ENCODE assay signal across 22 mouse cellular contexts in the genomic region with DNA sequence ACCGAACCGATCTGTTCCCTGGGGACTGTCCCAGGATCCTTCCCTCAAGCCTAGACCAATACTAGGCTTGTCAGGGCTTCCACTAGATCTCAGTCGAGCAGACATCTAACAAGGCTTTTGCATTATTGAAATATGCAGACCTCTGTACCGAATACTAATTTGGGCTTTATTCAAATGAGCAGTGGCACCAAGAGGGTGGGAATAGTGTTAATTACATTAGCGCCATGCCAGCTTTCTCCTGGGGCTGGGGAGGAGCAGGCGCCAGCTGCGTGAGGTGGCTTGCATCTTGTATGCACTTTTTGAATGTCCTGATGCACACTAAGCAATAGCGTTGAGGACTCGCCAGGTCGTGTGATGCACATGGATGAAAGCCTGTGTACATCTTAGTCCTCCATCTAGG. TPM values are rescaled to one million over a fixed set of nuclear protein-coding genes. Genes with fewer than 3 reads are reported as not detected.
DNase-seq lines count a peak whose midpoint lies in the region; ATAC-seq lines count a peak whose summit lies in the region.
"Had no signal": no experiment of that assay in that cellular context is flagged by ENCODE, and none has a peak within 500 bp of the region (broad histone marks: within the 10 kb centered on the region; RNA-seq: fewer than 3 reads in every experiment).

No protein-coding gene starts in this region.

- no peaks in the 10 kb centered on the region for H3K36me3 ChIP-seq in forebrain, embryonic 14.5 days (ENCODE audit: control insufficient read depth, insufficient read depth, low read length)
- no peaks in the 10 kb centered on the region for H3K36me3 ChIP-seq in forebrain, embryonic 11.5 days (ENCODE audit: control insufficient read depth, insufficient read depth, low read length)
- H3K36me3 ChIP-seq in midbrain, embryonic 14.5 days (ENCODE audit: control insufficient read depth, insufficient read depth, low read length), result no peaks in the 10 kb centered on the region
- H3K36me3 ChIP-seq in midbrain, embryonic 16.5 days (ENCODE audit: control insufficient read depth, insufficient read depth, low read length), result no peaks in the 10 kb centered on the region
- no peaks in the 10 kb centered on the region for H3K36me3 ChIP-seq in forebrain, embryonic 15.5 days
- H3K36me3 ChIP-seq: heart, embryonic 12.5 days; heart, embryonic 15.5 days; hindbrain, embryonic 10.5 days; hindbrain, embryonic 15.5 days had no signal

- peak; percentile 34; the same call in 1 of the 2 replicates for ATAC-seq in forebrain, embryonic 14.5 days
- no peak for ATAC-seq in forebrain, embryonic 11.5 days (replicated peaks; ENCODE audit: low FRiP score)
- no peak for ATAC-seq in midbrain, embryonic 14.5 days (ENCODE audit: low FRiP score, low TSS enrichment)
- ATAC-seq in midbrain, embryonic 16.5 days, result no peak
- ATAC-seq in forebrain, embryonic 15.5 days (replicated peaks), result peak; percentile 57
- ATAC-seq: CD4-positive, CD25-positive, alpha-beta regulatory T cell, adult 4 months; intestine, postnatal 0 days had no signal

- H3K4me3 ChIP-seq in forebrain, embryonic 14.5 days (ENCODE audit: low read depth, low read length), result no peak overlapping the region
- H3K4me3 ChIP-seq in forebrain, embryonic 11.5 days (ENCODE audit: low read depth, low read length), result no peak overlapping the region
- H3K4me3 ChIP-seq in midbrain, embryonic 14.5 days (replicated peaks; ENCODE audit: low read depth, low read length), result no peak overlapping the region
- H3K4me3 ChIP-seq in midbrain, embryonic 16.5 days (ENCODE audit: low read depth, low read length), result no peak overlapping the region
- no peak overlapping the region for H3K4me3 ChIP-seq in forebrain, embryonic 15.5 days
- H3K4me3 ChIP-seq: heart, embryonic 12.5 days; heart, embryonic 15.5 days; hindbrain, embryonic 10.5 days; hindbrain, embryonic 15.5 days had no signal

- peak; percentile 56 for DNase-seq in forebrain, embryonic 14.5 days (ENCODE audit: low spot score)
- DNase-seq in forebrain, embryonic 11.5 days (ENCODE audit: low spot score), result no peak
- peak; percentile 34 for DNase-seq in midbrain, embryonic 14.5 days
- no peak for DNase-seq in adrenal gland, adult 8-10 months
- DNase-seq: adrenal gland, adult 2 months; adrenal gland, postnatal 25 days; cerebellum, adult 18-20 months; cerebellum, adult 9-10 months; cerebellum, postnatal 14 days; gastrocnemius, postnatal 25 days; heart, adult 18-20 months; heart, postnatal 10 days; heart, postnatal 36 days had no signal

- no peaks in the 10 kb centered on the region for H3K9me3 ChIP-seq in forebrain, embryonic 14.5 days (replicated peaks; ENCODE audit: control insufficient read depth, low read length)
- no peaks in the 10 kb centered on the region for H3K9me3 ChIP-seq in forebrain, embryonic 11.5 days (ENCODE audit: control insufficient read depth, low read length)
- H3K9me3 ChIP-seq in midbrain, embryonic 14.5 days (ENCODE audit: control insufficient read depth, low read length), result no peaks in the 10 kb centered on the region
- no peaks in the 10 kb centered on the region for H3K9me3 ChIP-seq in midbrain, embryonic 16.5 days (replicated peaks; ENCODE audit: control insufficient read depth, low read length, poor library complexity, severe bottlenecking)
- no peaks in the 10 kb centered on the region for H3K9me3 ChIP-seq in forebrain, embryonic 15.5 days
- H3K9me3 ChIP-seq: heart, embryonic 12.5 days; heart, embryonic 15.5 days; hindbrain, embryonic 10.5 days; hindbrain, embryonic 15.5 days had no signal

- peaks cover 5% of the 10 kb centered on the region; the same call in 1 of the 2 replicates for H3K4me1 ChIP-seq in forebrain, embryonic 14.5 days (ENCODE audit: control insufficient read depth, insufficient read depth, low read length)
- H3K4me1 ChIP-seq in forebrain, embryonic 11.5 days (replicated peaks; ENCODE audit: control insufficient read depth, insufficient read depth, low read length), result no peaks in the 10 kb centered on the region
- H3K4me1 ChIP-seq in midbrain, embryonic 14.5 days (ENCODE audit: control insufficient read depth, insufficient read depth, low read length), result peaks cover 10% of the 10 kb centered on the region
- H3K4me1 ChIP-seq in midbrain, embryonic 16.5 days (ENCODE audit: control insufficient read depth, insufficient read depth, low read length), result peaks cover 5% of the 10 kb centered on the region; the same call in 1 of the 2 replicates
- H3K4me1 ChIP-seq in forebrain, embryonic 15.5 days, result peaks cover 11% of the 10 kb centered on the region
- H3K4me1 ChIP-seq: heart, embryonic 12.5 days; heart, embryonic 15.5 days; hindbrain, embryonic 10.5 days had no signal

- no peaks in the 10 kb centered on the region for H3K27me3 ChIP-seq in forebrain, embryonic 14.5 days (replicated peaks; ENCODE audit: control insufficient read depth, insufficient read depth, low read length)
- no peaks in the 10 kb centered on the region for H3K27me3 ChIP-seq in forebrain, embryonic 11.5 days (ENCODE audit: control insufficient read depth, insufficient read depth, low read length)
- no peaks in the 10 kb centered on the region for H3K27me3 ChIP-seq in midbrain, embryonic 14.5 days (ENCODE audit: control insufficient read depth, insufficient read depth, low read length)
- H3K27me3 ChIP-seq in midbrain, embryonic 16.5 days (ENCODE audit: control insufficient read depth, insufficient read depth, low read depth, low read length), result no peaks in the 10 kb centered on the region
- H3K27me3 ChIP-seq in forebrain, embryonic 15.5 days, result no peaks in the 10 kb centered on the region
- H3K27me3 ChIP-seq: heart, embryonic 12.5 days; heart, embryonic 15.5 days; hindbrain, embryonic 15.5 days had no signal

- no peak overlapping the region for H3K9ac ChIP-seq in forebrain, embryonic 14.5 days (ENCODE audit: low read length)
- H3K9ac ChIP-seq in forebrain, embryonic 11.5 days (ENCODE audit: low read length), result no peak overlapping the region
- no peak overlapping the region for H3K9ac ChIP-seq in midbrain, embryonic 14.5 days (replicated peaks; ENCODE audit: low read length)
- H3K9ac ChIP-seq in midbrain, embryonic 16.5 days (ENCODE audit: low read depth, low read length), result no peak overlapping the region
- no peak overlapping the region for H3K9ac ChIP-seq in forebrain, embryonic 15.5 days (replicated peaks)
- H3K9ac ChIP-seq: heart, embryonic 12.5 days; heart, embryonic 15.5 days; hindbrain, embryonic 15.5 days had no signal

- H3K27ac ChIP-seq in forebrain, embryonic 14.5 days (ENCODE audit: low read depth, low read length), result no peak overlapping the region
- no peak overlapping the region for H3K27ac ChIP-seq in forebrain, embryonic 11.5 days (ENCODE audit: low read depth, low read length)
- no peak overlapping the region for H3K27ac ChIP-seq in midbrain, embryonic 14.5 days (replicated peaks; ENCODE audit: low read depth, low read length)
- no peak overlapping the region for H3K27ac ChIP-seq in midbrain, embryonic 16.5 days (ENCODE audit: low read length)
- H3K27ac ChIP-seq in forebrain, embryonic 15.5 days (replicated peaks), result no peak overlapping the region
- H3K27ac ChIP-seq: heart, embryonic 15.5 days; hindbrain, embryonic 10.5 days; hindbrain, embryonic 15.5 days had no signal

- 63% methylated on average over 10 of the region's 10 CpGs for WGBS in forebrain, embryonic 14.5 days
- 92% methylated on average over 10 of the region's 10 CpGs for WGBS in forebrain, embryonic 11.5 days
- WGBS in midbrain, embryonic 14.5 days, result 77% methylated on average over 10 of the region's 10 CpGs
- WGBS in midbrain, embryonic 16.5 days, result 76% methylated on average over 10 of the region's 10 CpGs
- WGBS in forebrain, embryonic 15.5 days, result 61% methylated on average over 10 of the region's 10 CpGs

- H3K4me2 ChIP-seq in forebrain, embryonic 14.5 days (ENCODE audit: low read length), result no peak overlapping the region
- no peak overlapping the region for H3K4me2 ChIP-seq in forebrain, embryonic 11.5 days (ENCODE audit: low read depth, low read length, severe bottlenecking)
- H3K4me2 ChIP-seq in midbrain, embryonic 14.5 days (ENCODE audit: low read length), result no peak overlapping the region
- H3K4me2 ChIP-seq in midbrain, embryonic 16.5 days (ENCODE audit: low read length), result no peak overlapping the region
- no peak overlapping the region for H3K4me2 ChIP-seq in forebrain, embryonic 15.5 days (replicated peaks)
- H3K4me2 ChIP-seq: heart, embryonic 12.5 days; heart, embryonic 15.5 days; hindbrain, embryonic 15.5 days had no signal

RNA-seq across cellular contexts. Expression of a gene that starts 46.9 kb away (rescaled TPM):
- polyA plus RNA-seq in forebrain, embryonic 14.5 days (2014; fragmentation: Nextera tagmentation; extraction: Ambion mirVana), result 15.8 and 16.0 TPM in 2 replicates
- polyA plus RNA-seq in forebrain, embryonic 11.5 days (2014; fragmentation: Nextera tagmentation; extraction: Ambion mirVana), result 6.5 and 7.6 TPM in 2 replicates
- 24.4 and 29.7 TPM in 2 replicates for polyA plus RNA-seq in midbrain, embryonic 14.5 days (2014; fragmentation: Nextera tagmentation; extraction: Ambion mirVana)
- polyA plus RNA-seq in midbrain, embryonic 16.5 days (2015; fragmentation: Nextera tagmentation; extraction: Ambion mirVana), result 25.4 and 28.5 TPM in 2 replicates
- polyA plus RNA-seq in forebrain, embryonic 15.5 days (2015; fragmentation: Nextera tagmentation; extraction: Ambion mirVana), result 17.6 and 18.0 TPM in 2 replicates
- 10 to 100 TPM in 3 of 4 experiments, 1 to 10 TPM in 1; 8.8 to 14.8 (median 11.6) TPM for total RNA-seq in adrenal gland, adult 8-10 months (2022)
- total RNA-seq: MEL had no signal
- polyA plus RNA-seq: CD4-positive, CD25-positive, alpha-beta regulatory T cell, adult 4 months had no signal

Comparison
In these comparisons a context has a peak if more than half of its experiments do, and no peak if none do; other contexts are left out.
1. ATAC-seq: peak in forebrain, embryonic 14.5 days (single experiment) and forebrain, embryonic 15.5 days (single experiment); none in forebrain, embryonic 11.5 days (single experiment), midbrain, embryonic 14.5 days (single experiment) and midbrain, embryonic 16.5 days (single experiment).
2. DNase-seq: peak in forebrain, embryonic 14.5 days (single experiment) and midbrain, embryonic 14.5 days (single experiment); none in forebrain, embryonic 11.5 days (single experiment) and adrenal gland, adult 8-10 months (single experiment).